Mouse (Mus musculus): ENCODE results near the gene Cdc34.

GRCm38 (mm10) chr10:79664131-79664665, 17.8 kb upstream of the Cdc34 start, which contains the start of gene Madcam1:
- TF ChIP-seq POLR2A (IDR thresholded peaks at IDR 0.05; ENCODE audit: low read depth, low read length): no peak
- peak; percentile 83 for TF ChIP-seq CTCF (IDR thresholded peaks at IDR 0.05; ENCODE audit: borderline replicate concordance, insufficient read depth, low read length)
